Mouse (Mus musculus) neural tube, embryonic 10.5 days (tissue): Measurements from ENCODE around the gene BC049715.
"Not testable (repeated sequence)": the region's sequence is repeated elsewhere in the genome, so short reads cannot be mapped to it uniquely, and the experiment has no call there.

ENCODE experiments used
- DNase-seq: peaks from one replicate; pipeline ENCODE4 v3.0.0-alpha.2; 2017; ENCODE audit warnings: low spot score; ENCODE audit errors: extremely low spot score

BC049715 gene

DNA sequence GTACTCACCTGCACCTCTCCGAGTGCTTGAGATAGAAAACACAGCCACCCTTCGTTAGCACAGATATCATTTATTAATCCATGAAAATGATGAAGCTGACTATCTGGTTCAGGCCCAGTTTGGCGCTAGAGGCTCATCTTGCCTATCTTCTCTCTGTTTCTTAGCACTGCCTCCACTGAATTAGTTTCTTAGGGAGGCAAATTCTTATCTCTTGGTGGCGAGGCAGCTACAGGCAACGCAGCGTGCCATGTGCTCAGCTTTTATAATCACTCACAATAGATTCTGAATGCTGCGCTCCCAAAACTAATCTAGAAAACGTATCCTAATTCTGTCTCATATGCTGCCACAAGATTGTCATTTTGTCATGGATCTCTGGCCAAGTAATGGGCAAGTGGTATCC, 21.0 kb downstream of the BC049715 start:
- no peak for DNase-seq

- no peak for DNase-seq
These were observed 21.5 kb downstream of the BC049715 start for GRCm38 (mm10) chr6:136848971-136849370.

- DNase-seq, result no peak
These were observed 22.8 kb downstream of the BC049715 start for GRCm38 (mm10) chr6:136850267-136850666.

DNA sequence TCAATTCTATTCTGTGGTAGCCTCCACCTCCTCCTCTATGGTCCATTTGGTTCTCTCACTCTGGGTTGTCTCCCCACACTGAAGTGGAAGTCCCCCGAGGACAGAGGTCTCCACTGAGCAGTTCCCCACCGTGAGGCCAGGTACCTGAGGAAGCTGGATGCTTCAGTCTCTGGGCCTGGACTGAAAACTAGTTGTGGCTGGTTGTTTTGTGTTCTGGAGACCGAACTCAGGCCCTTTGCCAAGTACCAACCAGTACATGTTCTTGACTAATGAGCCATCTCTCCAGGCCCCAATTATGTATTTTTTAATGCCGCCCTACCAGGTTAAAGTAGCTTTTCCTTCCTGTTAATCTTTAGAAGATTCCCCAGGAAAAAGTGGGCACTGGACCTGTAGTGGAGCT, 24.9 kb downstream of the BC049715 start:
- no peak for DNase-seq

- DNase-seq, result no peak
These were observed 25.3 kb downstream of the BC049715 start for GRCm38 (mm10) chr6:136852762-136853161.

- no peak for DNase-seq
These were observed 26.9 kb downstream of the BC049715 start for GRCm38 (mm10) chr6:136854361-136854781.

DNA sequence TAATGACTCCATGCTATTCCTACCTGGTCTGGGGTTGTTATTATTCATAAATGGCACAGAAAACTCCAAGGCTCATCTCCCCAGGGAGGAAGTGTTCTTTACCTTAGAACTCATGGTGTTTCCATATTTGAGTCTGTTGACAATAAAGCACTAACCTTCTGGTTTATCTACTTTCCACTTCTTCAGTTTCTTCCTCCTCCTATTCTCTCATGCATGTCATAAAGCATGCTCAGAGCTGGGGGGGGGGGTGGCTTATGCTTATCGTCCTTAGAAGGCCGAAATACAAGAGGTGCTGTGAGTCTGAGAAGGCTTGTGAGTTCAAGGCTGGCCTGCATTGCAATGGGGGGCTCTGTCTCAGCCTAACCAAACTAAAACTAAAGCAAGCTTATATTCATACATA, 27.8 kb downstream of the BC049715 start:
- DNase-seq, result no peak

DNA sequence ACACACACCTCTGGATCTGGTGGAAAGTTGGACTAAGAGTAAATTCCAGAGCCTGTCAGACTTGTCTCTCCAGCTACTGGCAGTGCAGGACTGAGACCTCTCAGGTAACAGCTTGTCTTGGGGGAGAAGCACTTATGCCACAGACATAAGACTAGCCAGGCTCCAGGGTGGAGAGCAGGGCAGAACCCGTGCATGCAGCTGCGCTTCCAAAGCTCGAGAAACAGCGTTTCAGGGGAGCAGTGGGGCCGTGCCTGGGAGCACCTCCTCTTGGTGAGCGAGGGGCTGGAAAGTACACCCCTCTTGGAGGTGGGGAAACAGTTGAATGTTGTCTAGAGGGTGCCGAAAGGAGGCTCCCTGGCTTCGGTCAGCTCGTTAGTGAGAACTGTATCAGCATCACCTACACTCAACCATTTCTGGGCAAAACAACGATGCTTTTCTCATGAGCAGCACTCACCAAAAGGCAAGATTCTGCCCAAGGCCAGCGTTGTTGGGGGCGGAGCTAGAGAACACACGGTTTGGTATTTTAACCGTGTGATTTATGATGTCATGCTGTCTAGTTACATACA, 28.7 kb downstream of the BC049715 start:
- no peak for DNase-seq

DNA sequence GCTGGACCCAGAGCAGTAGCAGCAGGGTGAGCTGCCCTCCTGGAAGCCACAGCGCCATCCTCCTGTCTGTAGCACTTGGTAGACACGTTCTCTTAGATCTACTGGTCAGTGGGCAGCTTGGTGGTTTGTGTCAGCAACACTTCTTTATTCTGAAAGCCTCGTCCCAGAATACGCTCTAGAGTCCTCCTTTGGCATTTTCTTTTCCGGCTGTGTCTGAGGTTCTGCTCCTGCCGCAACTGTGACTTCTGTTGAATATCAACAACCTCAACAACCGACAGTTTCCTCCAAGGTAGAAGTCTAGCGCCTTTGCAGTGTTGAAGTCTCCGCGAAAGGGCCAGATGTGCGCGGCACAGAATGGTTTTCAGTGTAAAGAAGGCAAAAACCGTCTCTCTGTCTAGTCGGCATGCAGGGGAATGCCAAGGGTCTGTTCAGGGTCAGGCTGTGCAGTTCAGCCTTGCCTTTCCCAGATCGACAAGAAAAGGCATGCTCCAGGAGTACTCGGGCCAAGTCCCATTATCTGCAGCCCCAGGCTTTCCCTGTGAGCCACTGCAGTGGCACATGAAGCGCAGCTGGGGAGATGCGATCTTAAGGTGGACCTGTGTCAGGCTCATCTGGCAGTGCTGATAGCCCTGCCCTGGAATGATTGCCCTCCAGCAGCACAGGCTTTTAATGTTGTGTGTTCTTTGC, 29.9 kb downstream of the BC049715 start, which contains the start of gene Art4:
Art4 (minus strand) TSS at position 548 of the 687 bp plus-strand sequence.
- DNase-seq, result no peak

- DNase-seq, result no peak
These were observed 30.4 kb downstream of the BC049715 start for GRCm38 (mm10) chr6:136857873-136858260.

- DNase-seq, result no peak
These were observed 31.0 kb downstream of the BC049715 start for GRCm38 (mm10) chr6:136858420-136858819.

- DNase-seq, result no peak
These were observed 33.6 kb downstream of the BC049715 start for GRCm38 (mm10) chr6:136861020-136861419.

DNA sequence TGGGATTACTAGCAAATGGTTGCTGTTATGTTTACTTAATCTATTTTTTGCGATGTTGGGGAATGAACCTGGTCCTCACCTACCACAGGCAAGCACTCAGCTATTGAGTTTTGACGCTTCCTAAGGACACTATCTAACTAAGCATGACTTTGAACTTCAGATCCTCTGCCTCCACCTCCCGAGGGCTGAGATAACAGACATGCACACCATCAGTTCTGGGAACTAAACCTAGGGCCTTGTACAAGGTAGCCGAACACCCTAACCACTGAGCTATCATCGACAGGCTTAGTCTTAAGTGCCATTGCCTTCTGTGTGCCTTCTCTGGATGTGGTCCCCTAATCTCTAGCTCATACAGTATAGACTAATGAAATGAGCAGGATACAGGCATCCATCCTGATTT, 37.9 kb downstream of the BC049715 start:
- DNase-seq, result no peak

GRCm38 (mm10) chr6:136866150-136866549, 38.7 kb downstream of the BC049715 start:
- DNase-seq, result no peak

GRCm38 (mm10) chr6:136868921-136869320, 41.5 kb downstream of the BC049715 start:
- no peak for DNase-seq

DNA sequence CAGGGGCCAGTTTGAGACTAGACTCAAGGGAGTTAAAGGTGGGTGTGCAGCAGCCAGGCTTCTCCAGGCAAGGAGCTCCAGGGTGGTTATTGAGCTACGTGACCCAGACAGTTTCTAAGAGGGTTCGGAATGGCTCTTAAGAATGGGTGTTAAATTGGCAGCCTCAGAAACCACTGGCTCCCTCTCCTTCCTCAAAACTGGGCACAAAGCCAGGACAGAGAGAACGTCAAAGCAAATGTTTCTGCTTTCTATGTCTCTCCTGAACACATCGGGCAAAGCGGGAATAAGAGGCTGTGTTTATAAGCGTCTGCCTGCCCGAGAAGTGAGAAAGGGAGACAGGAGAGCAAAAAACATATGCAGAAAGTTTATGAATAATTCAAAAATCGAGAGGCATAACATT, 47.2 kb downstream of the BC049715 start:
- no peak for DNase-seq

DNA sequence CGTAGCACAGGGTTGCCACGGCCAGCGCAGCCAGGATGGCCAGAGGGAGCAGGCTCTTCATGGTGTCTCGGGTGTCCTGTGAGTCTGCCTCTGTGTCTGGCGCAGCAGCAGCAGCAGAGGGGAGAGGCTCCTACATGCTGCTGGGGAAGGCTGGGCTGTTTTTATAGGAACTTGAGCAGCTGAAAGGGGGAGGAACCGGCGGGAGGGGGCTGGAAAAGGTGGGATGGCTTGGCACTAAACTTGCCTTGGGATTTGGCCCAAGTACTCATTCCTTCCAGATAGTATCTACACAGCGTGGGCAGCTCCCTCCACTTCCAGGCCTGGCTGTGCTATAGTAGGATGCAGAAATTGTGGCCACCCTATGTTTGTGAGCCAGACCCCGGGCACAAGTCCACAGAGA, 48.2 kb downstream of the BC049715 start, which contains the start of gene Mgp:
Mgp (minus strand) TSS at position 154 of the 400 bp plus-strand sequence.
- no peak for DNase-seq

DNA sequence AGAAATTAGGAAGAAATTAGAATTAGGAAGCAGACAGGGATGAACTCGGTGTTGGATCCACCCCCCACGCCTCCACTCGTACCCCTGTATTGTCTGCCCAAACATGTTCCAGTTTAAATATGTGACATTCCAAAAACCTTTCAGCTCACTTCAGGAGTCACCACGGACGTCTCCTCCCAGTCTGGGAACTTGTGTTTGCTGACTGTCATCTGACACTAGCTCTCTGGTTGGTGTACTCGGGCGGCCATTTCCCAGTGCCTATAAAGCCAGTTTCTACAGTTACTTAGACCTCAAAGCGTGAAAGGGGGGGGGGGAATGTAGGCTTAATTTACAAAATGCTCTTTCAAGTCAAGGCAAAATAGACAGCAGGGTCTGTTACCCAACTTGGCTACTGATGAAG, 54.3 kb downstream of the BC049715 start:
- no peak for DNase-seq

DNA sequence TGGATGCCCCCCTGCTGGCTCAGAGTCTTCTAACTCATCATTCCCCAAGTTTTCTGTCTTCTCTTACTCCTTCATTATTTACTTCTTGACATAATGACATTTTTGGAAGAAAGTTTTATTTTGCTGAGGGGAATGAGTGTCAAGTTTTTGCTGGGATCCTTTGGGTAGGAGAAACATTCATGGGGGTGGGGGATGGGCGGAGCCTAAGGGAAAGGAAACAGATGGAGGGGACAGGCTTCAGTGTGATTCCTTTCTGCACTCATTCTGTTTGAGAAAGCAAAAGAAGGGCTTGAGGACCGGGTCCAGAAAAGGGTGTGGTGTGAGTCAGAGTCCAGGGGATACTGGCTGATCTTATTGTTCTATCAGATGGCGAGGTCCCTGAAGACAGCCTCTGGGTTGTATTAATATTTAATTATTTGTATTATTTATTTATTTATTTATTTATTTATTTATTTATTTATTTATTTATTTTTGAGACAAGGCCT, 56.0 kb downstream of the BC049715 start:
- DNase-seq, result no peak

GRCm38 (mm10) chr6:136883961-136884360, 56.5 kb downstream of the BC049715 start:
- no peak for DNase-seq

GRCm38 (mm10) chr6:136884766-136885165, 57.3 kb downstream of the BC049715 start:
- not testable (repeated sequence) for DNase-seq

- DNase-seq, result no peak
These were observed 60.4 kb downstream of the BC049715 start for GRCm38 (mm10) chr6:136887854-136888253.

DNA sequence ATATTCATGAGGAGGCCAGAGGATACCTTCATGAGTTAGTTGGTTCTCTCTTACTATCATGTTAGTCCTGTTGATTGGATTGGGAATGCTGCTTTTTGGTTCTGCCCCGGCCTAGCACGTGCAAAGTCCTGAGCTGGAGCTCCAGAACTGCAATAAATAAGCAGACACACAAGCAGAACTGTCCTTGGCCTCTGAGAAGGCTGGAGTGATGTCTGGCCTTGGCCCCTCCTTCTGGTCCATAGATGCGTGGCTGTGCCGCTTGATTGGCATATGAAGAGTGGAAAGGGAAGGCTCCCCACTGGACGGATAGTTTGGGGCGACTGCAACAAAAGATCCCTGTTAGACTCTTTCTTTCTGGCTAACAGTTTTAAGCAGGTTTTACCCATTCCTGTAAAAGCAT, 61.6 kb downstream of the BC049715 start:
- no peak for DNase-seq
